Mouse (Mus musculus) ZHBTc4 (cell line): ENCODE results near the gene Wdfy2.
"Not testable (repeated sequence)": the region's sequence is repeated elsewhere in the genome, so short reads cannot be mapped to it uniquely, and the experiment has no call there.

ENCODE experiments used
- DNase-seq: peaks from one replicate; pipeline ENCODE4 v3.0.0-alpha.2; 2011; ENCODE audit warnings: low read depth, low spot score

Wdfy2 gene

GRCm38 (mm10) chr14:62837641-62838252 lies at the start of gene Wdfy2:
TSS of gene Wdfy2 (plus strand) at chr14:62837678.
- peak; percentile 28 for DNase-seq

GRCm38 (mm10) chr14:62789282-62789681 lies 48.2 kb upstream of the Wdfy2 start:
- no peak for DNase-seq

- no peak for DNase-seq
Observed at GRCm38 (mm10) chr14:62795719-62796118, 41.8 kb upstream of the Wdfy2 start.

GRCm38 (mm10) chr14:62798608-62799101 lies 38.8 kb upstream of the Wdfy2 start:
- peak; percentile 21 for DNase-seq

GRCm38 (mm10) chr14:62800791-62801190 lies 36.7 kb upstream of the Wdfy2 start:
- DNase-seq = no peak

GRCm38 (mm10) chr14:62803204-62803603 lies 34.3 kb upstream of the Wdfy2 start:
- DNase-seq = no peak

- no peak for DNase-seq
Observed at GRCm38 (mm10) chr14:62806921-62807320, 30.6 kb upstream of the Wdfy2 start.

GRCm38 (mm10) chr14:62808661-62809523 lies 28.6 kb upstream of the Wdfy2 start:
- DNase-seq = no peak

- no peak for DNase-seq
Observed at GRCm38 (mm10) chr14:62812765-62813164, 24.7 kb upstream of the Wdfy2 start.

GRCm38 (mm10) chr14:62814567-62814966 lies 22.9 kb upstream of the Wdfy2 start:
- peak; percentile 3 for DNase-seq

GRCm38 (mm10) chr14:62816827-62817226 lies 20.7 kb upstream of the Wdfy2 start:
- DNase-seq = no peak

GRCm38 (mm10) chr14:62825575-62826332 lies 11.7 kb upstream of the Wdfy2 start:
- DNase-seq = no peak

- no peak for DNase-seq
Observed at GRCm38 (mm10) chr14:62829291-62829690, 8.2 kb upstream of the Wdfy2 start.

- DNase-seq = no peak
Observed at GRCm38 (mm10) chr14:62831691-62832275, 5.7 kb upstream of the Wdfy2 start.

GRCm38 (mm10) chr14:62833036-62833435 lies 4.4 kb upstream of the Wdfy2 start:
- no peak for DNase-seq

- no peak for DNase-seq
Observed at GRCm38 (mm10) chr14:62833541-62833940, 3.9 kb upstream of the Wdfy2 start.

GRCm38 (mm10) chr14:62835737-62836136 lies 1.7 kb upstream of the Wdfy2 start:
- DNase-seq = not testable (repeated sequence)

- DNase-seq = peak; percentile 96
Observed at GRCm38 (mm10) chr14:62836926-62837640, 395 bp upstream of the Wdfy2 start.

- DNase-seq = no peak
Observed at GRCm38 (mm10) chr14:62838336-62838735, 858 bp downstream of the Wdfy2 start.

- no peak for DNase-seq
Observed at GRCm38 (mm10) chr14:62841726-62842125, 4.2 kb downstream of the Wdfy2 start.

GRCm38 (mm10) chr14:62842495-62842894 lies 5.0 kb downstream of the Wdfy2 start:
- DNase-seq = no peak
